Mouse (Mus musculus) lung, postnatal 10 days (tissue): Measurements from ENCODE around the gene Acad8.

Experiments
- DNase-seq: peaks from one replicate; pipeline ENCODE4 v3.0.0; 2021

Acad8 gene

DNA sequence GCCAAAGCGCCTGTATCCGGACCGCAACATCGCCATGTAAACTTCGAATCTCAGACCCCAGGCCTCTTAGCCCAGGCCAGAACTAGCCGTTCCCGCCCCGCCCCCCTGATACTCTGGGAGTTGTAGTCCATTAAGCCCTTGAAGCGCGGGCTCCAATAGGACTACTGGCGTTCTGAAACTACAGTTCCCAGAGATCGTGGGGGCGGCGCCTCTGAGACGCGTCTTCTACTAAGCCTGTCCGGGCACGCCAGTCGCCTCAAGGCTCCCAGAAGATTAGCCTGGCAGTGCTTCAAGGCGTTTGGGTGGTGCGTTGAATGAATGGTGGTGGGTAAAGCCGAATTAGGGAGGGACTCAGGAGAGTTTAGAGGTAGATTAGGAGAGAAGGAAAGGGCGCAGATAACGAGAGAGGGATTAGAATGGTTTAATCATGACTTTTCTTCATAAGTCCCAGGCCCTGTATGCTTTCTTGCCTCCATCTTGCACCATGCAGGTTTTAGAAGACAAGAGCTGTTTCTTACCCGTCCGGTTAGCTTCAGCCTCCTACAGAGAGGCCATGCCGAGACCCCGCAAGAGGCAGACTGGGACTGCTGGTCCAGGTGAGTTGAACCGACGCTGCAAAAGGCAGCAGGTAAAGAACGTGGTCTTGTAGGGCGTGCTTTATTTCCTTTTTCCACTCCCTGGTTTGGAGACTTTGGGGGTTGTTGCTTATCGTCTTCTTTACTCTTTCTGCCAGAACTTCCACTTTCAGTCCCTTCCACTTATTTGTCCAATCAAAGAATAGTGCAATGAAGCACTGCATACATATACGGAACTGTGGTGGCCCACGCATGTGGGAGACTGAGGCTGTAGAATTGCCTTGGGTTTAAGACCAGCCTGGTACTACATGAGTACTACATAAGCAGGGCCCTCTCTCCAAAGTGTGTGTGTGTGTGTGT, at the start of gene Acad8, which contains the start of gene Thyn1:
Acad8 (minus strand) TSS at position 106 of the 935 bp plus-strand sequence.
Thyn1 (plus strand) TSS at position 250 of the 935 bp plus-strand sequence.
- DNase-seq = peak; percentile 98

GRCm38 (mm10) chr9:27043892-27044291, 44.5 kb upstream of the Acad8 start:
- no peak for DNase-seq

- no peak for DNase-seq
These were observed 31.4 kb upstream of the Acad8 start for GRCm38 (mm10) chr9:27030763-27031100.

GRCm38 (mm10) chr9:27029828-27030762, 30.7 kb upstream of the Acad8 start, which contains the start of the genes Vps26b and Ncapd3:
Gene Vps26b, minus strand, starts transcription at chr9:27030065.
Gene Ncapd3, plus strand, starts transcription at chr9:27030175.
- DNase-seq = peak; percentile 98

DNA sequence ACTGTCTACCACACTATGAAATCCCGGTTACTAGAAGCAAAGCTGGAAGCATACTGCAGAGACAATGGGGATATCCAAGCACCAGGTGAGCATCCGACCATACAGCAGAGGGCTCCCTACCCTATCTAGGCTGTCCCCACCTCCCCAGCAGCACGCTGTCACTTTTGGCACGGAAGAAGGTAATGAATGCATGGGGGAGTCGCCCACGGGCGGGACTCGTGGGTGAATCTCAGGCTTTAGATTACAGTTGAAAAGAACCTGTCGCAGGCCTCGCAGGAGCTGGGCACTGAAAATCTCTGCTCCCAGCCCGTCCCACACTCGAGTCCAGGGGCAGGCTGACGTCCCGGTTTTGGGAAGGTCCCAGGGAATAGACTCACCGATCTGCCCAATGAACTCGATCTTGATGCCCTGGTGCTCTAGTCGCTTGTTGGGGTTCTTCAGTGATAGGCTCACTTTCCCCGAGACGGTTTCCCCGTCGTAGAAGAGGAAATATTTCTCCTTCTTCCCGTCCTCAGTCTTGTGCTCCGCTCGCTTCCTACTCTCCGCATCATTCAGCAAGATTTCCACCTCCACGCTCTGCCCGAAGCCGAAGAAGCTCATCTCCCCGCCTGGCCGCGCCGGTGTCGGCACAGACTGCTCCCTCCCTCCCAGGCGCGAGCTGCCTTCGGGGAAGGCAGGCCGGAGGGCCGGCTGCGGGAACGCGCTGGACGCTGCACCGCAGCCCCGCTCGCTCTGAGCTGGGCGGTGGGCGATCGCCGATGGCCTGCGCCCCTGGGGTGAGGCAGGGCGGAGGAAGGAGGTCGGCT, 29.9 kb upstream of the Acad8 start:
- peak; percentile 27 for DNase-seq

DNA sequence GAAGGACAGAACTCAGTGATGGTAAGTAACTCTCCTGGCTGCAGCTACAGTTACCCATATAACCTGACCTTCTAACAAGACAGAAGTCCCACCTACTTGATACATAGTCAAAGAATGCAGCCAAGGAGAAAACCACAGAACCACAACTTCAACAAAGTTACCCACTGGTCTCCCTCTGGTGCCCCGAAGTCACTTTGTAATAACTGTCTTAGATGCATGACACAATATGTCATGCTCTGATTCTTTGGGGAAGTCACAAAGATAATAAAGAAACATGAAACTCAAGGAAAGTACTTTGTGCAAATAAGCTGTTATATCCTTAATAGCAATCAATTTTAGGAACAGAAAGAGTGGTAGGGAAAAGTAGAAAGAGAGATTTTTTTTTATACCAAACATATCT, 27.3 kb upstream of the Acad8 start:
- DNase-seq = no peak

GRCm38 (mm10) chr9:27023681-27024080, 24.3 kb upstream of the Acad8 start:
- no peak for DNase-seq

DNA sequence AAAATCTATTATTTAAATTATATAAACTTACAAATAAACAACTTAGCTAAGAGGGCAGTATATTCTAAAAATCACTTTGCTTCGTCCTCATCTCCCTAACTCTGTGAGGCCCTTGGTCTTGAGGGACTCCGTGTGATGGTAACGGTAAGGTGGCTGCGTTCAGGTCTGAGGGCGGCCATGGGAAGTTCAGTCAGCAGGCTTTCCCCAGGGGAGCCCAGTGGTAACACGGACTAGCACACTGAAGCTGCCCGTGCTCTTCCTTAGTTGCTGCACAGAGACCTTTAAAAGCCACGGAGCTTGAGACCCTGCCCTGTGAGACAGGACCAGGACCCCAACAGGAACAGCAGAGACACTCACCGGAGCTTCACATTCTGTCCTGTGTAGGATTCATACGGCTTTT, 19.6 kb upstream of the Acad8 start:
- DNase-seq = no peak

- DNase-seq = peak; percentile 13
These were observed 12.2 kb upstream of the Acad8 start for GRCm38 (mm10) chr9:27011572-27011971.

GRCm38 (mm10) chr9:27009231-27009630, 9.9 kb upstream of the Acad8 start:
- no peak for DNase-seq

DNA sequence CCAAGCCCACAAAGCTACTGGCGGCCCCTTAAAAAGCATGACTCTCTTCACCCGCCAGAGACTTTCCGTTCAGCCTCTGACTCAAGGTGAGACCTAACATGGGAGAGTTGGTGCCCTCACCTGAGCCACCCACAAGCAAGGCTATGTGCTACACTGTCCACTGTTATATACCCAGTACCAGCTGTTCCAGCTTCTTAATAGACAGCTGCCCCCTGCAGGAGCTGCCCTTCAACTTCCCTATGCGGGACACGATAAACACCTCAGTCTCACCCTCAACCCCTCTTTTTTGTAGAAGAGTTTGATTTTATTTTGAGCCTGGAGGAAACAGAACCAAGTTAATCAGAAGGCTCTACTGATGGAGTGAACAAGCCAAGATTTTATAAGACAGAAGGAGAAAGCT, 7.5 kb upstream of the Acad8 start:
- DNase-seq = no peak

DNA sequence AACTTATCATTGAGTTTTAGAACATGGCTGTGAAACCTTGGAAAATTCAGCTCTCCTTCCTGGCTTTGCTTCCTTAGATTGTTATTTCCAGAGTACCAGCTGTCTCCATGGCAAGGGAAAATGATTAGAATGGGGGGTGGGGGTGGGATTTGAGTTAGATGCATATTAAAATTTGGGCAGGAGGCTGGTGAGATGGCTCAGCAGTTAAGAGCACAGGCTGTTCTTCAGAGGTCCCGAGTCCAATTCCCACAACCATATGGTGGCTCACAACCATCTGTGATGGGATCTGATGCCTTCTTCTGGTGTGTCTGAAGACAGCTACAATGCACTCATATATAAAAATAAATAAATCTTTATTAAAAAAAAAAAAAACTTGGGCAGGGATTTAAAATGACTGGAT, 6.6 kb upstream of the Acad8 start:
- no peak for DNase-seq

- DNase-seq = no peak
These were observed 5.9 kb upstream of the Acad8 start for GRCm38 (mm10) chr9:27005231-27005630.

DNA sequence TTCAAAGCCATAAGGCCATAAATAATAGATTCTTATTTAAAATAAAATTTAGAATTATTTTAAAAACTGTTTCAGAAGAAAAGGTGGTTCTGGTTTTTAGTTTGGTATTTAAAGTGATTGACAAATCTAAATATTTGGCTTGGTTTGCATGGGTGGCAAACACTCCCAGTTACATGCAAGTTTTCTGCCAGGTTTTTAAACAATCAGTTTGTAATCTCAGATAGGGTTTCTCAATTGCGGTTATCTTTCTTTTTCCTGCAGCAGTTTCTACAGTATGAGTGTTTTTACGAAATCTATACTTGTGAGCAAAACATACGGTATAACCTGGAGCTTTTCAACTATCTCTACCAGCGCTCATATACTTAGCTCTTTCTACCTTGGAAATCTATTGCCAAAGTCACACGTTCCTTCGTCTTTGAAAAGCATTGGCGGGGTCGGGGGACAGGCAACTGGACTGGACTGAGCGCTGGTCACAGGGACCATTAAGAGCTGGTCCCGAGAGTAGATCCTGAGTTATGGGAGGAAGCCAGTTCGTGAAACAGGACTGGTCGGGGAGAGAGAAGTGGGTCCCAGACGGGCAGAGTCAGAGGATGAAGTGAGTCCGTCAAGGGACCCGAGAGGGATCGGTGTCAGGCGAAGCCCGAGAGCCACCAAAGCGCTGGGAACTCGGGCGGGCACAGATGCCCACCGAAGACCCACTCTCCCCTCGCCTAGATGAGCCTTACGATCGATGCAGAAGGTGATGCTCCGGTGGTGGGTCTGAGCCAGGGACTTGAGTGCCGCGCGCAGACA, 501 bp downstream of the Acad8 start:
- no peak for DNase-seq

DNA sequence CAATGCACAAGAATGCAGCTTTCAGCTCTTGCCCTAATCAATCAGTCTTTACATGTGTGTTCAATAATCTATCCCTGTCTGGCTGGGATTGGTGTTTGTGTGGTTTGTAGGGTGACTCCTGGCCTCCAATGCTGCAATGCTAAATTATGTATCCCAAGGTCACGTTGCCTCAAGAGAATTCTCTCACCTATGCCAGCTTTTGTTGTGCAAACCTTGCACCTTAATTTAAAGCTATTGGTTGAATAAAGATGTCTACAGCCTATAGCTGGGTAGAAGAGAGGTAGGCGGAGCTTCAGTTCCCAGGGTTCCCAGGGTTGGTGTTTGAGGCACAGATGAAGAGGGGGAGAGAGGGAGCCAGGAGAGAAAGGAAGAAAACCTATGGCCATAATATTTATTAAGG, 1.9 kb downstream of the Acad8 start:
- no peak for DNase-seq

DNA sequence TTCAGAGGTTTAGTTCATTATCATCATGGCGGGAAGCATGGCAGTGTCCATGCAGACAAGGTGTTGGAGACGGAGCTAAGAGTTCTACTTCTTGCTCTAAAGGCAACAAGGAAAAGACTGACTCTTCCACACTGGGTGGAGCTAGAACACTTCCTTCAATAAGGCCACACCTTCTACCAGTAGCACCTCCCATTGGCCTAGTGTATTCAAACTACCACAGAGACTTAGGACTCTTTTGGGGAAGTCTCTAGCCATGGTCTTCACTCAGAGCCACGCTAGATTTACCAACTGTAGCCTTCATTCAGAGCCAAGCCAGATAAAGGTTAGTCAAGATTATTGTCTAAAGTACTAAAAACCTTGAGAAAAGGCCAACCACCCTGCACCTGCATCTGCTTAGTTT, 2.3 kb downstream of the Acad8 start:
- peak; percentile 14 for DNase-seq

- DNase-seq = no peak
These were observed 5.5 kb downstream of the Acad8 start for GRCm38 (mm10) chr9:26993900-26994299.

DNA sequence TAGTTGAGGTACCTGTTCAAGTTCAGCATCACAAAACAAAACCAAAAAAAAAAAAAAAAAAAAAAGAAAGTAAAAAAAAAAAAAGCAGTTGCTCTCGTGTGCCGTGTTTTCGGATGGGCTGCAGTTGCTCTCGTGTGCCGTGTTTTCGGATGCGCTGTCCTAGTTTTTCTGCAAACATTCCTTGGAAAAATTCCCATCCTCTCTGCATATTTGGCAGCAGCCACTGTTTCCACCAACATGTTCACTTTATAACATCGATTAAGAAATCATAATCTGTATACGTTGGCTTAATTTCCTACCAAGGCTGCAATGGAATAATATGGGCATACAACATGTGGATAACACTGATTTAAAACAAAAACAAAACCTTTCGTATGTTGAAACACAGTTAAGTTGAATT, 6.2 kb downstream of the Acad8 start:
- DNase-seq = peak; percentile 26

GRCm38 (mm10) chr9:26990181-26990580, 9.2 kb downstream of the Acad8 start:
- DNase-seq = no peak

- no peak for DNase-seq
These were observed 13.6 kb downstream of the Acad8 start for GRCm38 (mm10) chr9:26985668-26986277.

DNA sequence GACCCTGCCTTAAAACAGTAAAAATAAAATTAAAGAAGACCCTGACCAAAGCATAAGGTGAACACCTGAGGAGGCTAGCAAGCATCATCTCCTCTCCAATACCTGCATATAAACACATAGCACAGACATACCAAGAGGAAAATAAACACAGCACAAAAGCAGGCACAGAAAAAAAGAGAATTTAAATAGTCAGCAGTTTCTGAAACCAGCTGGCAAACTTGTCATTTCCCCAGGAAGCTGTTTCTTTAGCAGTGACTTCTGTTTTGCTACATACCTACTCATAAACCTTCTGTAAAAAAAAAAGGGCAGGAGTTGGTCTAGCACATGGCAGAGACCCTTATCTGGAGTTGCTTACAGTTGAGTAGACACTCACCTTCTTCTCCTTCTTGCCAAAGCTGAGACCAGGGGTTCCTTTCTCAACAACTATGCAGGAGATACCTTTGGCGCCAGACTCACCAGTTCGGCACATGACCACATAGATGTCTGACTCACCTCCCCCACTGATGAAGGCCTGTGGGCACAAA, 14.2 kb downstream of the Acad8 start:
- DNase-seq = no peak
